Mouse (Mus musculus) lung, embryonic 15.5 days (tissue): ENCODE data around the gene Siglecg. TPM values are rescaled to one million over a fixed set of nuclear protein-coding genes. Genes with fewer than 3 reads are reported as not detected.
A peak's percentile ranks its signal among the peaks of the same experiment; 100 is the strongest.

Source experiments
- ATAC-seq: fragments of 200-750 bp; cut with Nextera tagmentation; 2 replicates; pipeline ENCODE4 v1.8.0; 2017; ENCODE audit warnings: moderate number of reproducible peaks, borderline replicate concordance; ENCODE audit not compliant: low FRiP score, low TSS enrichment; ENCODE audit errors: extremely low read depth
- H3K27ac ChIP-seq: fragments of 300-500 bp; sonication (generic); 2 replicates; pipeline ENCODE4 v1.5.1; 2015; ENCODE audit warnings: moderate library complexity, mild to moderate bottlenecking, inconsistent platforms
- H3K27me3 ChIP-seq: fragments of 300-500 bp; sonication (generic); 2 replicates; pipeline ENCODE4 v1.6.1; 2015; ENCODE audit warnings: inconsistent platforms
- H3K36me3 ChIP-seq: fragments of 300-500 bp; sonication (generic); 2 replicates; pipeline ENCODE4 v1.6.1; 2015; ENCODE audit warnings: inconsistent platforms
- H3K4me1 ChIP-seq: fragments of 300-500 bp; sonication (generic); 2 replicates; pipeline ENCODE4 v1.6.1; 2015; ENCODE audit warnings: inconsistent platforms
- H3K4me2 ChIP-seq: fragments of 300-500 bp; sonication (generic); 2 replicates; pipeline ENCODE4 v1.6.1; 2015; ENCODE audit warnings: inconsistent platforms, mild to moderate bottlenecking, moderate library complexity
- H3K4me3 ChIP-seq: fragments of 300-500 bp; sonication (generic); 2 replicates; pipeline ENCODE4 v1.5.1; 2015; ENCODE audit warnings: mild to moderate bottlenecking, inconsistent platforms
- H3K9ac ChIP-seq: fragments of 300-500 bp; sonication (generic); 2 replicates; pipeline ENCODE4 v1.6.1; 2015; ENCODE audit warnings: inconsistent platforms
- H3K9me3 ChIP-seq: fragments of 300-500 bp; sonication (generic); 2 replicates; pipeline ENCODE4 v1.6.1; 2016; ENCODE audit warnings: inconsistent platforms
- WGBS: fragments of 180-500 bp; shearing (Covaris S2); methylation state at CpG from one replicate; pipeline ENCODE4 v1.1.7; 2015; 5-methylcytosine and 5-hydroxymethylcytosine counted together
- microRNA-seq: library from miRNA; unstranded; fragments of <30 nt; microRNA quantifications from one replicate; pipeline ENCODE4, GENCODE M21; 2016
- polyA plus RNA-seq: library from polyadenylated mRNA; unstranded; fragments of >200 nt; fragmentation: Nextera tagmentation; extraction: Ambion mirVana; gene quantifications from 2 replicates; pipeline ENCODE4 v1.2.1, GENCODE M21; 2015

Siglecg gene
- polyA plus RNA-seq, 1 experiment from 2014 or later, result 0.45 TPM

DNA sequence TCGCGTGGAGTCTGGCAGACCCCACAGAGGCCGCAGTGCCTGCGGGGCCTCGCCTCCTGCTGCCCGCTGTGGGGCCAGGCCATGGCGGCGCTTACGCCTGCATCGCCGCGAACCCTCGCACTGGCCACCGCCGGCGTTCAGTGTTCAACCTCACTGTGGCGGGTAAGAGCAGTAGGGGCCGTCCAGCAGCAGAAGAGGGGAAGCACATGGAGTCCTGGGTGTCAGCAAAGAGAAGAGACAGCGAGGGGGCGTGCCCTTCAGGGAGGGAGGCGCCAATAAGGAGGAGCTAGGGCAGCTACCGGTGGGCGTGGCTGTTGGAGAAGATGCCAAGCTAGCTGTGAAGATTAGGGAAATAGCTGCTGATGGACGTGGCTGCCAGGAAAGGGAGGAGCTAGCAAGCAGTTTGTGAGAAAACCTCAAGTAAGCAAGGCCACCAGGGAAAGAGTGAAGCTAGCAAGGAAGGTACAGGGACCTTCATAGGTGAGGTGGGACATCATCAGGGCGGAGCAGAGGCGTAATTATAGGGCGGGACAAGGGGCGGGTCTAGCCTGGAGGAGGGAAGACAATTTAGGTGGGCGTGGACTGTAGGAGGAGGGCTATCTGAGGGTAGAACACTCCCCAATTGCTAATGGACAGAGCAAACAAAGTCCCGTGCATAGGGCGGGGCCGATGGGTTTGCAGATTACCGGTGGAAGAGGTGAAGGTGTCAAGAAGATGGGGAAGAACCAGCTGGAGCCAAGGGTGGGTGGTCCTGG is 57.5 kb downstream of the Siglecg start:
- no peak overlapping the region for H3K27ac ChIP-seq
- H3K4me2 ChIP-seq, result peak overlapping the region; percentile 95
- H3K36me3 ChIP-seq, result no peaks in the 10 kb centered on the region
- under 1% methylated on average over 33 of the region's 33 CpGs for WGBS
- H3K9ac ChIP-seq, result peak overlapping the region; percentile 47; the same call in 1 of the 2 replicates
- H3K9me3 ChIP-seq, result no peaks in the 10 kb centered on the region
- peak; percentile 90 for ATAC-seq
- H3K27me3 ChIP-seq, result peaks cover 9% of the 10 kb centered on the region
- peaks cover 16% of the 10 kb centered on the region for H3K4me1 ChIP-seq
- peak overlapping the region; percentile 51 for H3K4me3 ChIP-seq

DNA sequence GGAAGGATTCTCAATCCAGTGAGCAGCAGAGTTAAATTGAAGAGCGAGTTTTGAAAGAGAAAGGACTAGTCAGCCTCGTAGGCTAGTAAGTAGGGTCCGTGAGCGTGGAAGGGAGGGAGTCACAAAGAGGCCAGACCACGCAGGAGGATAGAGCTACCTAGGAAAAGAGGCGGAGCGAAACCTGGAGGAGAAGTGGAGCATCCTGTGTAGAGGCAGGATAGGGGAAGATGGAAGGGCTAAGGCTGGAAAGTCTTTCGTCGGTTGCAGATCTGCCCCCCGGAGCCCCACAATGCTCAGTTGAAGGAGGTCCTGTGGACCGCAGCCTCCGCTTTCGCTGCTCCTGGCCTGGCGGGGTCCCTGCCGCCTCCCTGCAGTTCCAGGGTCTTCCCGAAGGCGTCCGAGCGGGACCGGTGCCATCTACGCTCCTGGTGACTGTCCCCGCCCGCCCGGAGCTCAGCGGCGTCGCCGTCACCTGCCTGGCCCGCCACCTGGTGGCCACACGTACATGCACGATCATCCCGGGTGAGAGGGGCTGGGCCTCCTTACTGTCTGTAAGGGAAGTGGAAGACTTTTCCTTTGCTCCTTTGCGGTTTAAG is 58.2 kb downstream of the Siglecg start:
- peak; percentile 55 for ATAC-seq
- H3K27me3 ChIP-seq, result peaks cover 9% of the 10 kb centered on the region
- H3K4me1 ChIP-seq, result peaks cover 16% of the 10 kb centered on the region
- H3K9me3 ChIP-seq, result no peaks in the 10 kb centered on the region
- no peaks in the 10 kb centered on the region for H3K36me3 ChIP-seq
- WGBS, result 2% methylated on average over 28 of the region's 33 CpGs
- no peak overlapping the region; the same call in 1 of the 2 replicates for H3K27ac ChIP-seq
- H3K4me2 ChIP-seq, result peak overlapping the region; percentile 95
- H3K9ac ChIP-seq, result peak overlapping the region; percentile 24; the same call in 1 of the 2 replicates
- peak overlapping the region; percentile 51 for H3K4me3 ChIP-seq

Small RNAs within 50 kb of the gene (microRNA-seq; reads per million reads assigned to microRNA genes)
- gene Mir7051, result not detected

Other genes starting within 250 kb of the Siglecg start
- 12.8 and 13.3 TPM in 2 replicates for gene Zfp715, start 94.9 kb upstream of the Siglecg start, polyA plus RNA-seq
- 0.16 and 0.19 TPM in 2 replicates for gene Siglecf, start 56.9 kb upstream of the Siglecg start, polyA plus RNA-seq
- gene Lim2, start 19.5 kb downstream of the Siglecg start, polyA plus RNA-seq, result not detected in 2 replicates
- 1.2 and 7.7 TPM in 2 replicates for gene Nkg7, start 28.9 kb downstream of the Siglecg start, polyA plus RNA-seq
- not detected in 2 replicates for gene Cldnd2, start 32.6 kb downstream of the Siglecg start, polyA plus RNA-seq
- 331 and 333 TPM in 2 replicates for gene Etfb, start 35.9 kb downstream of the Siglecg start, polyA plus RNA-seq
- 0.45 TPM in 1 of 2 replicates, not detected in the other for gene Gm45233, start 35.9 kb downstream of the Siglecg start, polyA plus RNA-seq
- 2.0 and 2.7 TPM in 2 replicates for gene Vsig10l, start 54.9 kb downstream of the Siglecg start, polyA plus RNA-seq
- gene Iglon5, start 81.9 kb downstream of the Siglecg start, polyA plus RNA-seq, result 0.39 and 0.48 TPM in 2 replicates
- gene 4931406B18Rik, start 97.7 kb downstream of the Siglecg start, polyA plus RNA-seq, result not detected in 2 replicates
- gene Cd33, start 136.2 kb downstream of the Siglecg start, polyA plus RNA-seq, result 1.2 and 1.7 TPM in 2 replicates
- 3.5 and 4.4 TPM in 2 replicates for gene Zfp658, start 154.1 kb downstream of the Siglecg start, polyA plus RNA-seq
- 13.1 and 13.5 TPM in 2 replicates for gene Zfp719, start 171.4 kb downstream of the Siglecg start, polyA plus RNA-seq
- 0.15 and 0.33 TPM in 2 replicates for gene Zfp819, start 199.0 kb downstream of the Siglecg start, polyA plus RNA-seq
- gene Ceacam18, start 226.5 kb downstream of the Siglecg start, polyA plus RNA-seq, result not detected in 2 replicates